15 mouse cellular contexts compared by ENCODE assay signal in the genomic region with DNA sequence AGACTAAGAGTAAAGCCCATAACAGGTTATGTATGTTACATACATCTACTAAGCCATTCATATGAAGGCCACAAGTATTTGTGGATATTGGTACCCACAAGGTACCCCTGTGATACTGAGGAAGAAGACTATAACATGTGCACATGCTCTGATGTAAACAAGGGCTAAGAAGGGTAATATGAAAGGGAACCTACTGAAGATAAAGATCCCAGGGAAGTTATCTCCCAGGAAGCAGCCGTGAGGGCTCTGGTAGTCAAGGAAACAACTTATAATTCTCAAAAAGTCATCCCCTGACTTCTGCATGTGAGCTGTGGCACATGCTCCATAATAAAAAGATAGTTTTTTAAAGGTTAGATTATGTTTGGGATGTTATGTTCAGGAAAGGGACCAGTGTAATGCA. TPM values are rescaled to one million over a fixed set of nuclear protein-coding genes. Genes with fewer than 3 reads are reported as not detected.
"Had no signal": no experiment of that assay in that cellular context is flagged by ENCODE, and none has a peak within 500 bp of the region (broad histone marks: within the 10 kb centered on the region; RNA-seq: fewer than 3 reads in every experiment).

No protein-coding gene starts in this region.

- H3K27me3 ChIP-seq: neural tube, embryonic 12.5 days; neural tube, embryonic 13.5 days; neural tube, embryonic 15.5 days; stomach, embryonic 15.5 days had no signal

- H3K4me3 ChIP-seq: neural tube, embryonic 12.5 days; neural tube, embryonic 13.5 days; neural tube, embryonic 15.5 days; stomach, embryonic 15.5 days had no signal

- DNase-seq: right cerebral cortex, adult 18-20 months; right cerebral cortex, postnatal 14 days; spleen, adult 18-20 months; thymus, adult 18-20 months; thymus, adult 2 months; thymus, postnatal 14 days; thymus, postnatal 25 days; thymus, postnatal 36 days; thymus, postnatal 4 days had no signal

- H3K9me3 ChIP-seq: neural tube, embryonic 12.5 days; neural tube, embryonic 13.5 days; neural tube, embryonic 15.5 days; stomach, embryonic 15.5 days had no signal

- H3K4me1 ChIP-seq: neural tube, embryonic 12.5 days; neural tube, embryonic 13.5 days; neural tube, embryonic 15.5 days; stomach, embryonic 15.5 days had no signal

- H3K9ac ChIP-seq: neural tube, embryonic 12.5 days; neural tube, embryonic 13.5 days; neural tube, embryonic 15.5 days; stomach, embryonic 15.5 days had no signal

- H3K27ac ChIP-seq: neural tube, embryonic 12.5 days; neural tube, embryonic 13.5 days; neural tube, embryonic 15.5 days; stomach, embryonic 15.5 days; stomach, postnatal 0 days had no signal

- H3K36me3 ChIP-seq: neural tube, embryonic 12.5 days; neural tube, embryonic 13.5 days; neural tube, embryonic 15.5 days; stomach, embryonic 15.5 days had no signal

RNA-seq across cellular contexts. Expression of gene Enkur, which starts 13.9 kb away (rescaled TPM):
- polyA plus RNA-seq: spleen, adult 2 months; thymus, adult 2 months had no signal
